Comparison of ENCODE assay signal across 13 mouse cellular contexts in genomic region chr9:100573300-100573699, GRCm38 (mm10). TPM values are rescaled to one million over a fixed set of nuclear protein-coding genes. Genes with fewer than 3 reads are reported as not detected.
"Had no signal": no experiment of that assay in that cellular context is flagged by ENCODE, and none has a peak within 500 bp of the region (broad histone marks: within the 10 kb centered on the region; RNA-seq: fewer than 3 reads in every experiment).

No protein-coding gene starts in this region.

- H3K9ac ChIP-seq: limb, embryonic 13.5 days; liver, embryonic 14.5 days; neural tube, embryonic 12.5 days; stomach, embryonic 15.5 days had no signal

- H3K4me1 ChIP-seq: stomach, embryonic 15.5 days had no signal

- H3K9me3 ChIP-seq: limb, embryonic 13.5 days; neural tube, embryonic 12.5 days; stomach, embryonic 15.5 days had no signal

- H3K36me3 ChIP-seq: limb, embryonic 13.5 days; neural tube, embryonic 12.5 days; stomach, embryonic 15.5 days had no signal

- H3K27me3 ChIP-seq: neural tube, embryonic 12.5 days; stomach, embryonic 15.5 days had no signal

- H3K4me2 ChIP-seq: limb, embryonic 13.5 days; neural tube, embryonic 12.5 days; stomach, embryonic 15.5 days had no signal

- DNase-seq: kidney, adult 11 months; kidney, adult 9 months; kidney, postnatal 36 days; midbrain, embryonic 14.5 days; right cerebral cortex, postnatal 4 days; thymus, postnatal 36 days had no signal

- H3K27ac ChIP-seq: kidney, postnatal 0 days; limb, embryonic 13.5 days; liver, embryonic 14.5 days; neural tube, embryonic 12.5 days; stomach, embryonic 15.5 days had no signal

- H3K4me3 ChIP-seq: limb, embryonic 13.5 days; neural tube, embryonic 12.5 days; stomach, embryonic 15.5 days had no signal

RNA-seq across cellular contexts. Expression of gene Slc35g2, which starts 2.4 kb away (rescaled TPM):
- total RNA-seq: monocyte, adult 5-6 weeks; neutrophil, adult 5-6 weeks had no signal
